Mouse (Mus musculus) brain, embryonic 14.5 days (tissue): Measurements from ENCODE around the gene Mcu. TPM values are rescaled to one million over a fixed set of nuclear protein-coding genes. Genes with fewer than 3 reads are reported as not detected.

Source experiments
- DNase-seq: peaks from one replicate; pipeline ENCODE4 v3.0.0-alpha.2; 2011; ENCODE audit warnings: low read depth
- CTCF ChIP-seq: fragments of 200-500 bp; IDR thresholded peaks from 2 replicates; pipeline ENCODE4 v1.5.1; 2012; ENCODE audit warnings: inconsistent platforms, mild to moderate bottlenecking, moderate library complexity, borderline replicate concordance; ENCODE audit not compliant: insufficient read depth, insufficient read length; ENCODE audit errors: extremely low read depth
- POLR2A ChIP-seq: fragments of 200-500 bp; IDR thresholded peaks from 2 replicates; pipeline ENCODE4 v1.6.1; 2012; ENCODE audit warnings: mild to moderate bottlenecking, inconsistent platforms, borderline replicate concordance; ENCODE audit not compliant: poor library complexity, insufficient read depth, insufficient read length, severe bottlenecking; ENCODE audit errors: extremely low read depth
- polyA plus RNA-seq: library from polyadenylated mRNA; depleted of rRNA; stranded (reverse); fragments of >200 nt; gene quantifications from 2 replicates; pipeline ENCODE4 v1.2.3, GENCODE M21; 2012; rRNA removed

The Mcu gene
- 11.4 and 17.3 TPM in 2 replicates for polyA plus RNA-seq

DNA sequence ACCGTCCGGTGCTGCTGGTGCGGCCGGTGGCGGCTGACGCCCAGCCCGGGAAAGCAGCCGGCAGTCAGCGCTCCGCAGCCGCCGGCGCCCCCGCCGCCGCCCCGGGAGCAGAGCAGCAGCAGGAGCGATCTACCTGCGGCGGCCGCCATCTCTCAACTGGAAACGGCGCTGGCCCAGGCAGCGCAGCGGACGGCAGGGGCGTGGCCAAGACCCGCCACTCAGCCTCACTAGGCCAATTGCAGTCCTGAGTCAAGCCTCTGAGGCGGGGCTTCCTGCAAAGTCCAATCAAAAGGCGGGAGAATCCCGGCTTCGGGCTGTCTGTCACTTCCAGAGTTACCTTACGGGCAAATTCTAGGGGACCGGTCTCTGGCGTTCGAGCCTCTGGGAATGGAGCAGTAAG lies at the start of gene Mcu:
Mcu (minus strand) TSS at position 171 of the 400 bp plus-strand sequence.
- TF ChIP-seq POLR2A (peak; percentile 65), CTCF (no peak)
- DNase-seq: peak; percentile 98

DNA sequence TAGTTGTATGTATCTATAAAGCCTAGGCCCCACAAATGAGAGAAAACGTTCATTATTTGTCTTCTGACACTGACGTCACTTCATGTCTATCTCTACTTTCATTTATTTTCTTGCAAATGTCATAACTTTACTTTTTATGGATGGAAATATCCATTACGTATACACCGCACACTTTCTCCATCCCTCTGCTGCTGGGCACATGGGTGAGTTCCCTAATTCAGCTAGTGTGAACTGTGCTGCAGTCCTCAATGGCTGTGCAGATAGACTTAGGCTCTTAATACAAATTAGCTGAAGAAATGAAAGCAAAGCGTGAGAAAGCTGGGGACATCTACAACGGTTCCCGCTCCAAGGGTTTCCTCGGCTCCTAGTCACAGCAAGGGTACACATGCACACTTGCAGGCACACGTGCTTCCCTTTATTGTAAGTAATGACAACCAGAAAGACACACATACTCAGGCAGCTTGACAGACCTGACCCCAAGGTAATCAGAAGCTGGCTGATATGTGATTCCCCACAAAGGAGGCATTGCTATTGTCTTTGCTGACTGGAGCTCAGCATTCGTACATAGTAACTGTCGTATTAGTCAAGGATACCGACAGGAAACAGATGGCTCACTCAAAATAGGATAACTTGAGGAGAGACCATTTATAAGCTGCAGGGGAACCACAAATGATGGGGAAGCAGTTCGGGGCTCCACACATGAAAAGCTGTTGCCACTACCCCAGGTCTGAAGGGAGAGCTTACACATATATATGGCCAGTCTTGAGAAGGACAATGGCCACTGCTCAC lies 49.2 kb upstream of the Mcu start:
- no peak for TF ChIP-seq POLR2A
- no peak for TF ChIP-seq CTCF
- DNase-seq: no peak

DNA sequence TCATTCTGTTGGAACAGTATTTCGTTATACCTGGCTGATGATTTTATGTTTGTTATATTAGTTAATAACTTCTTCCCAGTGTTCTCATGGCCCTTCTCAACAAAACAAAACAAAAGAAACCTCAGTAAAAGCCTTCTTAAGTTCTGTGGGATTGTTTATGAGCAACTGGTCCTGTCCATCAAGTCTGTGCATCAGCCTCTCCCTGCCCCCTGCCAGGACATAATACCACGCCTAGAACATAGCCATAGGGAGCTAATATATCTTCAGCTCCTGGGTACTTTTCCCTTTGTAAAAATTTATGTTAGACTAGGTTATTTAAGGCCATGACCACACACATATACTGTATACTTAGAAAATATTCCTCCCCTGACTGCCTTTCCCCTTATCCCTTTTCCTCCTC lies 48.3 kb upstream of the Mcu start:
- no peak for DNase-seq
- TF ChIP-seq CTCF (no peak), POLR2A (no peak)

DNA sequence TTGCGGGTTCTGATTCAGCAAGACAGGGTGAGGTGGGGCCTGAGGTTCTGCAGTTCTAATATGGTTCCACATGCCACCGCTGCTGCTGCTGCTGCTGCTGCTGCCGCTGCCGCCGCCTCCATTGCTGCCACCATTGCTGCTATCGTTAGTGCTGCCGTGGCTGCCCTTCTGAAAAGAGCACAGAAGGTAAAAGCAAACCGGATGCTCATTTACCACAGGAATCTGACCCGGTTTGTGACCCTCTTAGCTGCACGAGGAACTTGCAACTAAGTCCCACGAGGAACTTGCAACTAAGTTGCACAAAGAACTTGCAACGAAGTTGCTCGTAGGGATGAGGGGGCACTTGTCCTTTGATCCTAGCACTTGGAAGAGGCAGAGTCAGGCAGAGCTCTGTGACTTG lies 40.3 kb upstream of the Mcu start:
- TF ChIP-seq POLR2A: no peak
- TF ChIP-seq CTCF: no peak
- DNase-seq: no peak

DNA sequence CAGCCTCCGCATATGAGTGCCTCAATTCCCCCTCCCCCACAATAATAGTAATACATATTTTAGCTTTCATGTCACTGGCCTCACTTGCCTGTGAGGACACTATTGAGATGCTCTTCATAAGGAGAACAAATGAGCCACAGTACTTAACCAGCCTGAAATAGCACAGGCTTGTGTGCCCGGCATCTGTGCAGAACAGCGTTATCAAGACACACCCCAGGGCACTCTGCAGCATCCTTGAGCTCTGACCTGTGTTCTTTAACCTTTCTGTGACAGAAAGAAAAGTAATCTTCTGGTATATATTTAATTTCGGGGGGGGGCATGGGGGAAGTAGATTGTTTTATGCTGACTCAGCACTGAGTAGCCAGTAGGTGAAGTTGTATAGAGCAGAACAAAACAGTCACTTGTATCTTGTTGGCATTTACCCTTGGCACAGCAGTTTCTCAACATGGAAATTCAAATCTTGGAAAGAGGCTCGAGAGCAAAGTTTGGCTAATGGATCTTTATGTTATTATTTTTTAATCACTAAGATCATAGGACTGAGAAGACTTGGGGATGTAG lies 30.4 kb upstream of the Mcu start:
- TF ChIP-seq CTCF (no peak), POLR2A (no peak)
- no peak for DNase-seq

DNA sequence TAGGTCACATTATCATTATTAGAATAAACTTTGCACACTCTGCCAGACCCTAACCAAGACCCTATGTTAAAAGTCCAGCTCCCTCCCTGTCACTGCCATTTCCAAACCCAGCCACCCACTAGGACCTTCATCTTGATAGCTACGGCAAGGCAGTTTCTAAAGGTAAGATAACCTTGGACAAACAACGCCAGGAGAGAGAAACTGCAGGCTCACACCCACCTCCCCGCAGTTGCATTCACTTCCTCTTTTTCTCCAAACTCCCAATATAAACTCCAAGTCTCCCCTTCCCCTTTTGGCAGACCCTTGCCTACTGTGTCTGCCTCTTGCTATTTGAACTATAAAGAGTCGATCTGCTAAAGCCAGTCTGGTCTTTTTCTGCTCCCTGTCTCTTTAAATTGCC lies 28.7 kb upstream of the Mcu start:
- no peak for TF ChIP-seq CTCF
- DNase-seq: no peak

DNA sequence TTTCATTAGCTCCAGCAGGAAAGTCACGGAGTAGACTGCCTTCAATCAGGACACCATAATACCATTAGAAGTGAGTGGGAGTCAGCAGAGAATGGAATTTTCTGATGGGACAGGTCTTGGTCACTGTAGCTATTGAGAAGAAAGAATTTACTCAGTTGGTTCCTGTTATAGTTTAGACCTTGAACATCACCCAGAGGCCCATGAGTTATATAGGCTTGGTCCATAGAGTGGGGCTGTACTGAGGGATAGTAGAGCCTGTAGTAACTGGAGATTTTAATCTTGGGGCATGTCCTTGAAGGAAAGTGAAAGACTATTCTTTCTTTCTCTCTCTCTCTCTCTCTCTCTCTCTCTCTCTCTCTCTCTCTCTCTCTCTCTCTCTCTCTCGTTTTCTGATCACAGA lies 28.2 kb upstream of the Mcu start:
- no peak for TF ChIP-seq CTCF
- no peak for TF ChIP-seq POLR2A
- DNase-seq: no peak

DNA sequence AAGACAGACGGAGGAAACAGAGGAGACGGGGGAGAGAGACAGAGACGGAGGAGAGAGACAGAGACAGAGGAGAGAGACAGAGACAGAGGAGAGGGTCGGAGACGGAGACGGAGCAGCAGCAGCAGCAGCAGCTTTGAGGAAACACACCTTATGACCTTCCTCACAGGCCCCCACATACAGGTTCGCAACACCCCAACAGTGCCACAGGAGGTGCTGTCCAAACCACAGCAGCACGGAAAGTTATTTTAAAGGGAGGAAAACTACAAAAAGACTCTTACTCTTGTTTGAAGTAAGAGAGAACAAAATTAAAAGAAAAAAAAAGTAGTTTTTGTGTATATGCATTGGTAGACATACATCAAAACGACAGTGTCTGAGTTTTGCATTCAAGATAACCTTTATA lies 27.2 kb upstream of the Mcu start:
- no peak for TF ChIP-seq POLR2A
- TF ChIP-seq CTCF: no peak
- DNase-seq: no peak

DNA sequence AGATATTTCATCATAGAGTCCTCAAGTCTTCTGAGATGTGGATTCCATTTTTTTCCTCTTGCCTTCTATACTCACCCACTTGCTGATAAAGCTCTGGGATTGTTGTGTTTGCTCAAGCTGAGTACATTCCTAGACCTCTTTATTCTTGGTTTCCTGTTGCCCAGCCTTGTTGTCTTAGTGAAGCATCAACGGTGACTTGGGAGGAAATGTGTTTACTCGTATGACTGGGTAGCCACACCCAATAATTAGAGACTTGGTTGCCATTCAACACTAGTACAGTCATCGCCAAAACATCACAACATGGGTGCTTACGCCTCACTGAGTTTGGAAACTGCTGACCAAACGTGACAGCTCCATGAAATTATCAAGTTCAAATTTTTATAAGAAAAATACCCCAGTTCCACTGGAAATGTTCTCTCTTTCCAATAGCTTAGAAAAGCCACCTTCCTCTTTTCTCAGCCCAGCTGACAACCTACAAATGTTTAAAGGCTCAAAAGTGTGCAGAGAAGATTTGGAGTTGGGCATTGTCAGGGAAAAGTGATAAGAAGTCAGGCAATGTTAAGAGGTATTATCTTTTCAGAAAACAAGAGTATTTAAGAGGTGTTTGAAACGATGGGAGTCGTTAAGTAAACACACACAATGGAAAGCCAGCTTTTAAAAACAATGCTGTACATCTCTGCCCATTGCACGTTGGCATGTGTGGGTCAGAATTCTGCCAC lies 26.3 kb upstream of the Mcu start:
- no peak for DNase-seq
- no peak for TF ChIP-seq POLR2A
- TF ChIP-seq CTCF: no peak

DNA sequence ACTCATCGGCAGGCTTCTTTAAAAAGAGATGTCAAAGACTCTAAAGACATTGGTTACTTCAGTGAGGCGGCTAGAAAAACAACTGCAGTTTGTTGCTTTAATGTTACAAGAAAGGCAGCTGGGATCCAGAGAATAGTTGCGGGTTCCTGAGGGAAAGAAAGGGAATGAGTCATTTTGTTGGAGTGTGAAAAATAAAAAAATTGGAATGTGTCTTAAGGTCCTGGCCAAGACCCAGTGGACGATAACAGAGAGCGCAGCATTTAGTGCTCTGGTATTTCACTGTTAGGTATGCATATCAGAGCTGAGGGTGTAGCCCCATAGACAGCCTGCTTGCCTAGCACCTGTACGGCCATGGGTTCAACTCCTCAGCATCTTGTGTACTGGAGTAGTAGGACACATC lies 22.1 kb upstream of the Mcu start:
- TF ChIP-seq POLR2A (no peak), CTCF (no peak)

DNA sequence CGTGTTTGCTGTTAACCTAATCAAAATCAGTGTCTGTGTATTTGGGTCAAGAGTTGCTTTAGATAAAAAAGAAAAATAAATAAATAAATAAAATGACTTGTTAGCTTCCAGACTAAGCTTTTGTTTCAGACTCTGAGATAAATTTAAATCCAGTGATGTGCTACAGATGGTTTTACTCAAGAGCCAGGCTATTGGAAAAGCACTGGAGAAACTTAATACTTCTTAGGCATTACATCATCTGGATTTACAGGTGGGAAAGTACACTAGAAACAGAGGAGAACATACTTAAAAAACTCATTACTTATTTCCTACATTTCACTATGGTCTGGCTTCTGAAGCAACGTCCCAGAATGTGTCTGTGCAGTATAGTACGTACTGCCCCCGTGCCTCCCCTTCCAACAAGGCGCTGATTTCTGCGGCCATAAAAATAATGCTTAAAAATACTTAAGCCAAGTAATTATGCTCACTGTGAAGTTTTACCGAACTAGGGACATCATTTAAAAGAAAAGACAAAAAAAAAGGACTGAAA lies 21.2 kb upstream of the Mcu start:
- no peak for DNase-seq
- TF ChIP-seq POLR2A (no peak), CTCF (no peak)

More for the DNA sequence above, 22.1 kb upstream of the Mcu start:
- DNase-seq: no peak

DNA sequence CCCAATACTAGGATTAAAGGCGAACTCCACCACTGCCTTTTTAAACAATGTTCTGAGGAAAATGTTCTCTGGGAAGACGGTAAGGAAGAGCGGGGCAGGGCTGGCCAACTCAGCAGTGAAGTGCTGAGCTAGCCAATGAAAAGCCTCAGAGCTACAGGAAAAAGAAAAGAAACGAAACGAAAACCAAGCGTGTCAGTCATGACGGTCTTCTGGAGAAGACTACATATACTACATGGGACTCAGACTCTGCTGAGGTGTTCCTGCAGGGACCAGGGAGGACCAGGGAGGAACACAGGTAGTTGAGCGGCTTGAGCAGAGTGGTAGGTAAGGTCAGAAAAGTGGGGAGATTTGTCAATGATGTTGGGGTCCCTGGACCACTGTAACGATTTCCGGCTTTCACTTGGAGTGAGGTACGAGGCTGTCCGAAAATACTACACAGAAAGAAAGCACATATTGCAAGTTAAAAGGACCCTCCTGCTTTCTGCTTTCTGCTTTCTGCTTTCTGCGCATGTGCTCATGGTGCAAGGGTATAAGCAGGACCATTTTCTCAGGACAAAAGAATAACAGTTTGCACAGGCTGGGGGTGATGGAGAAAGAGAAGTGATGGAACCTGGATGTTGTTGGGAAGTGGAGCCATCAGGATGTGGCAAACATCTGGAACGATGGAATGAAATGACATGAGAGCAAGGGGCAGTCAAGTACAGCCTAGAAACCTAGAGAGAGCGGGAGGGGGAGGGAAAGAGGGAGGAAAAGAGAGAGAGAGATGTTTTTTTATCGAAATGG lies 20.4 kb upstream of the Mcu start:
- no peak for DNase-seq
- TF ChIP-seq CTCF (no peak), POLR2A (no peak)
